Mouse (Mus musculus) induced T-regulatory cell, adult 2 months (primary cell): ENCODE results near the gene D17Wsu92e.

Experiments used
- DNase-seq: peaks from one replicate; pipeline ENCODE4 v3.0.0-alpha.2; 2012; ENCODE audit warnings: low read depth

The D17Wsu92e gene

DNA sequence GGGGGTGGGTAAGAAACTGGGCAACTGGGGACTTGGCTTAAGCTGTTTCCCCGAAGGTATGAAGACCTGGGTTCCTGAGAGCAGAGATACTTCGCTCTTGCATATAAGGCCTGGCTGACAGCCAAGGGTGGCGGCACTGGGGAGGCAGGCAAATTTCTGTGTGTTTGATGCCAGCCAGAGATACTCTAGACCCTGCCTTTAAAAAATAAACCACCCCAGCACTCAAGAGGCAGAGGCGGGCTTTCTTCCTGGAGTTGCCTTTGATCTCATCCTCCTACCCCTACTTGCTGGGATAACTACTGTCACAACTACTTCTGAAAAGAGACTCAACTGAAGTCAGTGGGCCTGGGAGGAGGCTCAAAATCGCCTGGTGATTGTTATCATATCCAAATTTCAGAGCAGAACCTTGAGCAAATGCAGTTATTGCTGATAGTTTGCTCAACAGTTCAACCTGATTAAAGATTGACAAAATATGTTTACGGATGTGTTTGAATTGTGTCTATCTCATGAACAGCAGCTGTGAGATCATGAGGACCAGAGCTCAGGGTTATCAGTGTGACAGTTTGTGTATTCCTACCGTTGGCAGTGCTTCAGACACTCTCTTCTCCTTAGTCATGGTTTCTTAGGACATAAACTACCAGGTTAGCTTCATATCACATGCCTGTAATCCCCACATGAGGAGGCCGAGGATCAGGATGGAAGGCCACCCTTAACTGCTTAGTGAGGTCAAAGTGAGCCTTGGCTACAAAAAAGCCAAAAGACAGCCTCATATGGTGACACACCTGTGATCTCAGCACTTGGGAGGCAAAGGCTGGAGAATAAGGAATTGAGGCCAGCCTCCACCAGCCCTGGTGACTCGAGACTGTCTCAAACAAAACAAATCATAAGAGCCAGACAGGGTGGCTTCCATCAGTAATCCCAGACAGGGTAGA is 1.2 kb upstream of the D17Wsu92e start:
- peak; percentile 75 for DNase-seq

DNA sequence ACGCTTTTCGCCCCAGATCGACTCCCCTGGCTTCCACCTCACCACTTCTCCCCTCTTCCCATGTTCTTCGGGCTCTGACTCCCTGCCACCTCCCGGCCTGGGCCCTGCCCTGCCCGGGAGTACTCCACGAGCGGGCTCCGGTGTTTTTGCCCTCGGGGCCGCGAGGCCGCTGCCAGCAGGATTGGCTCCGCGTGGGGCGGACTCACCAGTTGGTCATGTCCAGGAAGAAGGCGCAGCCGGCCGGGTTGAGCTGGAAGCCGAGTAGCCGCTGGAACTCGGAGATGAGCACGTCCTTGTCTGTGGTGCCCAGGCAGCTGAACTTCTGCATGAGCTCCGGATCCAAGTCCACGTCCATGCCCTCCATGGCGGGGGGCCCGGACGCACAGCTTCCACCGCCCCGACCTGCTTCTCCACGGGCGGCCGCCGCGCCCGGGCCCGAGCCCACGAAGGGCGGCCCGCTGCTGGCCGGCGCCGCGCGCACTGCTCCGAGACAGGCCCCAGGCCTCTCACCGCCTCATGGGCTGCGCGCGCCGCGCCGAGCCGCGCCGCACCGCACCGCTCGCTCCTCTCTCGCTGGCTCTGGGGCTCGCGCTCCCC is 379 bp downstream of the D17Wsu92e start:
- DNase-seq: peak; percentile 67

DNA sequence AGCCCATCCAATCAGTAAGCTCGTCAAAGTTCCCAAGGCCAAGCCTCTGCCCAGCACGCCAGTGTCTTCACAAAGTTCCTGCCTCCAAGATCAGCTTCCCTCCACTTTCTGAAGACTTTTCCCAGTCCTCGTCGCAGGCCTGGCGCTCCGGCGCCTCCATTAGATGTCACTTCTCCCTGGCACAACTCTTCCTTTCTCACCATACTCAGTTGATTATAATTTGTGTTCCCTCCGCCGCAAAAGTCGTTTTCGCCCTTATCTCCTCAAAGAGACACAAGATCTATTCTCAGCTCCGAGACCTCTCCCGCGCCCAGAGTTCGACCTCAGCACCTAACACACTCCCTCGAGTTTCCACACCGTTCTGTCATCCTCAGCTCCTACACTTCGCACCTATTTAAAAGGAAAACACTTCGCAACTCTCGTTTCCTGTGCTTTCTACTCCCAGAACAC is 902 bp downstream of the D17Wsu92e start:
- peak; percentile 64 for DNase-seq

DNA sequence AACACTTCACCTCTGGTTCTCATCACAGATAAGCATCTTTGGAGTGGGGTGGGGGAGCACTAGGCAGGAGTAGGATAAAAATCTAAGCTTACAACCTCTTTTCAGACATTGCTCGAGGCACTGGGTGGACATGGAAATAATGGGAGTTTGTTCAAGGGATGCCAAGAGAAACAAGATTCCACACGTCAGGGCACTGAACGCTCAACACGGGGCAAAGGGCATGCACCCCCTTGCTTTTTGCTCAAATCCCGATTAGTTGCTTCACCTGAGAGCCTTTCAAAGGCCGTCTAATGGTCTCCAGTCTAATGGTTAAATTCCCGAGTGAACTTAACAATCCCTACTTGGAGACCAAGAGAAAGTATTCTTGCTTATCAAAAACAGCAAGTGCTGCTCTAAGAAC is 1.4 kb downstream of the D17Wsu92e start:
- peak; percentile 40 for DNase-seq

DNA sequence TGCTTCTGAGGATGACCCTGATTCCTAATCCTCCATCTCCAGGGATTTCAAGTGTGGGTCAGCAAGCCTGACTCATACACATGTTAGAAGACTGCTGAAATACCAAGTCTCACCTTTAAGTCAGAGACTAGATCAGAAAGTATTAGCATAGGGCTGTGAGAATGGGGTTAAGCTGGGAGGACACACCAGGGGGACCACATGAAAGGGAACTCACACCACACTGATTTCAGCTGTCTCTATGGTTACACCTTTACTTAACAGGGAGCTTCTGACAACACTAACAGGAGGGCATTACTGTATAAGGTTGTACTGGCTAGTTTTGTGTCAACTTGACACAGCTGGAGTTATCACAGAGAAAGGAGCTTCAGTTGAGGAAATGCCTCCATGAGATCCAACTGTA is 5.8 kb downstream of the D17Wsu92e start:
- peak; percentile 52 for DNase-seq

DNA sequence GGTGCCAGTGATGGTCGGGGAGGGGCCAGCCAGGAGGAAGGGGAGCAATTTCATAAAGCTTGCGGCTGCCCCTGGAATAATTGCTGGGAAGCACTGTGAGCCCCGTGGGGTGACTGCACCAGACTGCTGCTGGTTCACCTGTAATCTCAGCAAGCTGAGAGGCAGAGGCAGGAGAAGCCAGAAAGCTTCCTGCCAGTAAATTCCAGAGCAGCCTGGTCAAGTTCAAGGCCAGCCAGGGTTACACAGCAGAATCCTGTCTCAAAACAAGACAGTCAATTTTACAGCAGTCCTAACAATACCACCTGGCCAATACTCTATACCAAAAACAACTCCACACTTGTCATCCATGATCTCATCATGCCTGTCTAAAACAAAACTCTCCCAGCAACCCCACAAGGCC is 8.5 kb downstream of the D17Wsu92e start:
- DNase-seq: no peak

DNA sequence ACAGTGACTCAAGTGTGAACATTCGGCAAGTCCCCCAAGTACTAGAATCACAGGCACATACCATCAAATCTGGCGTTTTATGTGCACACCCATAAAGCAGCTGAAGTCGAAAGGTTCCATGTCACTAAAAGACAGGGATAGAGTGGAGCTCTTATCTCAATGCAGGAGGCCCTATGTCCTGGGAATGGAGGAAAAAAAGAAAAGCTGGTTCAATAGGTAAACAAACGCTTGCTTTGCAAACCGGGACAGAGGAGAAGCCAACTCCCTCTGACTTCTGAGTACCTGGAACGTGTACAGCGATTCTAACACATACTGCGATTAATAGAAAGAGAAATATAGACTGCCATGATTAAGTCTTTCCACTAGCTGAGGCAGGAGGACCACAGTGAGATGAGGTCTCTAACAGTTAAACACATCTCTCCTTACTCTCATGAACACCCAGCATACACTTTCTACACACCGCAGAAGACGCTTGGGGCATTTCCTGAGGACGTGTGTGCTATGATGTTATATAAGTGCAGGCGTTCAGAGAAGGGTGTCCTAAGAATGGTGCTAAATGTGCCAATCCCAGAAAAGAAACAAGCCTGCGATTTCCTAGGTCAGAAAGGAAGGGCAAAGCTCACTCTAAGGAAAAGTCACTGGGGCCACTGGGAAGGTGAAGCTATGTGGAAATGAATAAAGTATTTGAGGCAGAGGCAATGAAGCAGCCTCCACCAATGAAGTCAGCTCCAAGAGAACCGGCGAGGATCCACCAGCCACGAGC is 9.7 kb downstream of the D17Wsu92e start:
- DNase-seq: no peak

DNA sequence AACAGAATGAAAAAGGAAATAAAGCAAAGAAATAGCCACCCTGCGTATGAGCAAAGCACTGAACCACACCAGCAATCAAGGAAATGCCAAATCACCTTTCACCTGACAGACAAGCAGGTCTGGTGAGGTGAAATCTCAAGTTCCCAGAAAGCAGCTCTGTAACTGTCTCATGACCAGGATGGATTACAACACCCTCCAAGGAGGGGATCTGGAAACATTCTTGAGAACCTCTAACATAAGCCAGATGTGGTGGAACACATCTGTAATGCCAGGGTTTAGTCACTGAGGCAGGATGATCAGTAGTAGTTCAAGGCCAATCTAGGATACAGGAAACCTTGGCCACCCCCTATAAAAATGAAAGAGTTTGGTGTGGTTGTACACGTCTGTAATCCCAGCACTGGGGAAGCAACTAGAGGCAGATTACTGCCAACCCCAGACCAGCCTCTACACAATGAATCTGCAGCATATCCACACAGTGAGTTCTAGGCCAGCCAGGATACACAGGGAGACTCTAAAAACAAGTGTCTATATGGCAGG is 12.8 kb downstream of the D17Wsu92e start:
- DNase-seq: no peak

DNA sequence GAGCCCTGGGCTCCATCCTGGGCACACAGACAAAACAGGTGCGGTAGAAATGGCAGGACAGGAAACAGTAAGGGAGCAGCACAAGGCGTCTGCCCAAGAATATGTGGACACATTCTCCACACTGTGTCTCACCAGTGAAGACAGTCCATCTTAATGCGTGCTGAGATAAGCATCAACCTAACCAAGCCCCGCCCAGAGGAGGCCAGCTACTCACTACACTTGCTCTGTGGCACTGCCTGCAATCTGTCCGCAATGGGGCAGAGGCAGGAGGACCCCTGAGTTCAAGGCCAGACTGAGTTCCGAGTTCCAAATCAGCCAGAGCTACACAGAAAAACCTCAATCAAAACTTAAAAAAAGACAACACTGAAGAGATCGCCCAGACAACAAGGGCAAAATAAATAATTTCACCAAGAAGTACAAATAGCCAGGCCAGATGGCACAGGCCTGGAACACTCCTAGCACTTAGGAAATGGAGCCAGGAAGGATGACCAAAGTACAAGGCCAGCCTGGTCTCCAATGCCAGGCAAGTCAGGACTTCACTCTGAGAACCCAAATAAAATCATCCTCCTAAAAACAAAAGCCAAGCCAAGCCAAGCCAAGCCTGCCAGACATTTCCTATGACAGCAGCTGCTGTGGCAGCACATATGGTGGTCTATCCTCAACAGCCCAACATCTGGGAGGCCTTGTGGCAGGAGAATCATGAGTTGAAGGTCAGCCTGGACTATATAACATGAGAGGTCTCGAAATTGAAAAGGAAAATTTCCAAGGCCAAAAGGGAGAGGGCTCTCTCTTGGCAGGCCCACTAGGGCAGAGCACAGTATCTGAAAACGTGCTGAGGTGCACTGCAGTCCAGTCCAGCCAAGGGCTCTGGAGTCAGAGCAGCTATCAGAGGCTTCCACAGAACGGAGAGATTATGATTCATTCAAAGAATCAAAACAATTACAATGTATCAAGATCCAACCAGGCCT is 15.4 kb downstream of the D17Wsu92e start:
- no peak for DNase-seq

DNA sequence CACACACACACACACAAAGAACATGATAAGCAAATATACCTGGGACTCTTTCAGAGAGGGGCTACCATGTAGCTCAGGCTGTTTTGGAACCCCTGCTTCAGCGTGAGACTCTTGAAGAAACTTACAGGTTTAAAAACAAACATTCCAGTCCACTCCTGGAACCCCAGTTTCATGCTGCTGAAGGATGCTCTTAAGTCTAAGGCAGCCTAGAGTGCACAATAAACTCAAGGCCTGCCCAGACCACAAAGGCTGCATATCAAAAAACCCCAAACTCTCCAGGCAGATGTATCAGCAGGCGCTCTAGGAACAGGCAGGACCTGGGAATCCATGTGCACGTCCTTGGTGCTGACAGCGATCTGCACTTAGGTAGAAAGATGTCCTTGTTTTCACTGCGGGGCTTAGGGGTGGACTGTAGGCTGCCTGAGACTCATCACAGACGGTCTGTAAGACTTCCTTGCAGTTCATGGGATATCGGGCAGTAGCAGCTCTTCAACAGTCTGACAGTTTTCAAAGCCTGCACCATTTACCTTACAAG is 16.2 kb downstream of the D17Wsu92e start:
- no peak for DNase-seq

DNA sequence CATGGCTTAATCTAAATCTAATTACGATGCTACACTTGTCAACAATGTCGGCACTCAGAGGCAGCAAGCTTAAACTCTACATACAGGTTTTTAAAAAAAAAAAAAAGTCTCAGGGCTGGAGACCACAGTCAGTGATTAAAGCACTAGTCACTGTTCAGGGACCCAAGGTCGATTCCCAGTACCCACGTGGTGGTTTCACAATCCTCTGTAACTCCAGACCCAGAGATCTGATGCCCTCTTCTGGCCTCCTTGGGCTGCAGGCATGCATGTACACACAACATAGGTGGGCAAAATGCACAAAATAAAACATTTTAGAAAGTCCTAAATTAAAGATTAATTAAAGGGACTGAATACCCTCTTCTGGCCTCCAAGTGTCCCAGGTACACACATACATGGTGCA is 16.7 kb downstream of the D17Wsu92e start:
- DNase-seq: no peak

DNA sequence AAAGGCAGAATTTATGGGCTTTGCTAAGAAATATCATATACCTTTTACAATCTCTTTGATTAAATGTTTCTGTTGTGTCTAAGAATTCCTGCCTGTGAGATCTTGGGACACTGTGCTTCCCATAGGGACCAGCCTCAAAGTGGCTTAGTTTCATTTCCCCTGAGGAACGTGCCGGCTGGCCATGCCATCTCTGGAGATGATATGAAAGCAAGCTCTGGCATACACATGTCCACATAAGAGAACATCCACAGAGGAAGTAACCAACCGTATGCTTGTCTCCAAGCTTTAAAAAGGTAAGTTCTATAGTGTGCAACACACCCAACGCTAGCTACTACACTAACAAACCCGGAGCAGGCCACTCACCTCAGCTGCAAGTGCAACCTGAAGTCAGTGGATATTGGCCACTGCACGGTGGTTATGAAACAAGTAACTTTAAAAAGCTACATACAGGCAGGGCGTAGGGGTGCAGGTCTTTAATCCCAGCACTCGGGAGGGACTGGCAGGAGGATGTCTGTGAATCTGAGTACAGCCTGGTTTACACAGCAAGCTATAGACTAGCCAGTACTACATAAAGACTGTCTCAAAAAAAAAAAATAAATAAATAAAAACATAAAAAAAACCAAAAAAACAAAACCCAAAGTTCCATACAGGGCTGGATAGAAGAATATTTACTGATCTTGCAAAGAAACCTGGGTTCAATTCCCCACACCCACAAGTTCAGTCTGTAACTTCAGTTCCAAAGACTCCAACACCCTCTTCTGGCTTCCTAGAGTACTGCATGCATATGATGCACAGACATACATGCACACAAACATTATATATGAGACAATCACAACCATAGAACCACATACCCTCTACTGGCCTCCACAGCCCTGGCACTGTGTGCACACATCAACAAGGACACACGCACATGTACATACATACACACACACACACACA is 19.5 kb downstream of the D17Wsu92e start:
- peak; percentile 51 for DNase-seq

DNA sequence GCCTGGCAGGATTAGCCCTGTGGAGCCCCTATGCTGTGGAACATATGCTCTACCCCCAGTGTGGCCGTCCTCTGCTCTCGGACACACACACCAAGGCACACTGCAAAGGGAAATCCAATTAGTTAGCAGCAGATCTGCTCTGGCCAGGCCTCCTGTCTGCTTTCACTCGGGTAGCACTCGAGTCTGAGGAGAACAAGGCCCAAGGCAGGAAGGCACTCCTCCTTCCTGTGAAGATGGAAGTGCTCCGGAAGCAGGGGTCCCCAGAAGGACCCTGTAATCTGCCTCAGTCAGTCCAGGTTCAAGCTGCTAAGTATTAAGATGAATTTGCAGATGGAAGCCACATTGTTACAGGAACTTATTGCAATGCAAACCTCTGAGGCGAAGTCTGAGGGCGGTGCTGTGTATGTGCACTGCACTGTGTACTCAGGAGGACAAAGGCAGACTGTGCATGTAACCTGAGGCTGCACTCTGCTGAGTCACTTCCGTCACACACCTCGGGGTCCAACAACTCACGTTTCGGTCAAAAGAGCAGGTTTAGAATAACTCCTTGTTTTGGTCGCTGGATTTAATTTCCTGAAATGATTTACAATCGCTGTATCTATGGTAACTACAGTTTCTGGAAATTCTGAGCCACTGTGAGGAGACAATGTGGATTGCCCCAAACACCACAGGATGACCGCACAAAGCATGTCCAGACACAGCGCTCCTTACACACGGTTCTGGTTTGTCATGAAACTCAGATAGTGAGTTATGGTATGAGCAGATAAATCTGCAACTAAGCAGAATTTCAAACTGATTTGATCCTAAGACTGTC is 20.5 kb downstream of the D17Wsu92e start:
- peak; percentile 67 for DNase-seq

DNA sequence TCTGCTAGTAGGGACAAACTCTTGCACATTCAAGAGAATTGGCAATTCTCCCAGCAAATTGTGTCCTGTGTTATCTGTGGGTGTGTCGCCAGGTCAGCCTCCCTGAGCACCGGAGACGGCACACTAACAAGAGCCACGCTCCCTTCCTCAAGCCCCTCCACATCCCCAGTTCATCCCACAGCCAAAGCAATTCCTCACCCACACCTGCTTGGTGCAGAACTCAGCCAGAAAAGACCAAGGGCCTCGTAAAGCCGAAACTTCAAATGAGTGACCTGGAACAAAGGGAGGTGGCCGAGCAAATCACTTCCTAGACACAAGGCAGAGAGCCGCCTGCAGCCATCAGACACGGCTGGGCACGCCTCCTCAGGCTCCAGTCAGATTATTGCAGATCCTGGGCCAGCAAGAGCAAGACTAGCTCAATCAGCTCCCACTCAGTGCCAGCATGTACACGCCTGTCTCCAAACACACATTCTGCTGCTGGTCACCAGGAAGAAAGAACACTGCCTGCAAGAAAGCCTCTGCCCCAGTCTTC is 23.0 kb downstream of the D17Wsu92e start:
- DNase-seq: no peak

DNA sequence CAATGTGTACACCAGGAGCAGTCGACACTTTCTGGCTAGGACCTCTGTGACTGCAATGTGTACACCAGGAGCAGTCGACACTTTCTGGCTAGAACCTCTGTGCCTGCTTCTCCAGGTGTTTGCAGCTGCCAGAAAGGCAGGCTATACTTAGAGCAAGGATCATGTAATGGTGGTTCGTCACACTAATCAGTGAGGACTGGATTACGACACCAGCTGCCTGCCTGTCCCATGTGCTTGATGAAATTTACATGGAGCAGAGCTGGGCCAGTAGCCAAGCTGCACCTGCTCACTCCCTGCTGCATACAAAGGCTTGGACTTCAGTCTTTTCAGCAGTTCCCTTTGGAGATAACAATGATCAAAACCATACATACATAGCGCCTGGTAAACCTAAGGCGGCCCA is 23.7 kb downstream of the D17Wsu92e start:
- no peak for DNase-seq

DNA sequence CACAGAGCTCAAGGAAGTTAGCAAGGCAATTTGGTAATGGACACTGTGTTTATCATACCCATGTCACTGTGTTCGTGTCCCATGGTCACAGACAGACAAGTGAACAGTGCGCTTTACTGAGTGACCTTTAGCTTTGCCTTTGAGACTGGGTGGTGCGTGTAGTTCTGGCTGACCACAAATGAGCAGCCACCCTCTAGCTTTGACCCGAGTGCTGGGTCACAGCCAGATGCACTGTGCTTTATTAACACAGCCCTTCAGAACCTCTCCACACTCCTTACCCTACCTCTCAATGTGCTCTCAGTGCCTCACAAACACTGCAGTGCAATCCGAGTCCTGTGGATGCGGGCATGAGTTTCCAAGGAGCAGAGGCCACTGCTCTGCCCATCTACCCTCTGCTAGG is 27.3 kb downstream of the D17Wsu92e start:
- DNase-seq: no peak

DNA sequence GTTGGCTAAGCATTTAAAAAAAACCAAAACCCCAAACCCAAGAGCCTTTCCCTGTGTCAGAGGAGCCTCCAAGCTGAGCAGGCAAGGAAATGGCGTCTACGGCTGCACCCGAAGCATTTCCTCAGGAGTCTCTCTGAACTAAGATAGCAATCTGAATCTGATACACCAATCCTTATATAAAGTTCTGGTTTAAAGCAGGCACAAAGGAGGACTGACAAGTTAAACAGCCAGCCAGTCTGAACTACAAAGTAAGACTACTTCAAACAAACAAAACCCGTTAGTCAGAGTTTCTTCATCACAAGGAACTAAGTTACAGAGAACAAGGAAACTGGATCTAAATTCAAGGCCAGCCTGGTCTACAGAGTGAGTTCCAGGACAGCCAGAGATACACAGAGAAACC is 27.9 kb downstream of the D17Wsu92e start:
- DNase-seq: peak; percentile 47

DNA sequence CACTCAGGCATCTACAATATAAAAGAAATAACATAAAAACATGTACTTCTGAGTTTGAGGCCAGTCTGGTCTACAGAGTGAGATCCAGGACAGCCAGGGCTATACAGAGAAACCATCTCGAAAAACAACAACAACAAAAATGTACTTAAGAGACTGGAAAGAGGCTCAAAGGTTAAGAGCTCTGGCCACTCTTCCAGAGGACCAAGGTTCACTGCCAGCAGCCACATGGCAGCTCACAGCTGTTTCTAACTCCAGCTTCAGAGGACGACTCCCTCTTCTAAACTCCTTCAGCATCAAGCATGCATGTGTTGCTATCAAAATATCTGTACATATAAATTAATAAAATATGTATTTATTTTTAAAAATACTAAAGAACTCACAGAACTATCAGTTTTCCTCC is 28.9 kb downstream of the D17Wsu92e start:
- no peak for DNase-seq

DNA sequence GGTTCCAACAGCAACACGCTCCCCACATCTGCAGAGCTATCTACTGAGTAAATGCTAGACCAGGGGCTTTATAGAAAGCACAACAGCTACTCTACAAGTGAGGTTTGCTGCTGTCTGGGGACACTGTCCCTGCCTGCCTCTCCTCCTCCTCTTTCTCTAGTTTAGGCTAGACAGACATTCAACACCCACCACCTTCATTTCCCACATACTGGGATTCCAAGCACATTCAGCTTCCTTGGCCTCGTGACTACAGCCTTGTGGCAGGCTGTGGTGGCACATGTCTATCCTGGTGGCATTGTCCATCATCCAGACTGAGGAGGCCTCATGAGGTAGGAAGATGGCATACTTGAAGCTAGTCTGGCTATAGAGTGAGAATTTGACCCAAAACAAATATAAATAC is 29.5 kb downstream of the D17Wsu92e start:
- no peak for DNase-seq
